Mouse (Mus musculus) retina, postnatal 7 days (tissue): ENCODE measurements around the gene Kif5a.

Source experiments
- DNase-seq: peaks from one replicate; pipeline ENCODE4 v3.0.0-alpha.2; 2012; ENCODE audit warnings: low read depth, low spot score

The Kif5a gene

DNA sequence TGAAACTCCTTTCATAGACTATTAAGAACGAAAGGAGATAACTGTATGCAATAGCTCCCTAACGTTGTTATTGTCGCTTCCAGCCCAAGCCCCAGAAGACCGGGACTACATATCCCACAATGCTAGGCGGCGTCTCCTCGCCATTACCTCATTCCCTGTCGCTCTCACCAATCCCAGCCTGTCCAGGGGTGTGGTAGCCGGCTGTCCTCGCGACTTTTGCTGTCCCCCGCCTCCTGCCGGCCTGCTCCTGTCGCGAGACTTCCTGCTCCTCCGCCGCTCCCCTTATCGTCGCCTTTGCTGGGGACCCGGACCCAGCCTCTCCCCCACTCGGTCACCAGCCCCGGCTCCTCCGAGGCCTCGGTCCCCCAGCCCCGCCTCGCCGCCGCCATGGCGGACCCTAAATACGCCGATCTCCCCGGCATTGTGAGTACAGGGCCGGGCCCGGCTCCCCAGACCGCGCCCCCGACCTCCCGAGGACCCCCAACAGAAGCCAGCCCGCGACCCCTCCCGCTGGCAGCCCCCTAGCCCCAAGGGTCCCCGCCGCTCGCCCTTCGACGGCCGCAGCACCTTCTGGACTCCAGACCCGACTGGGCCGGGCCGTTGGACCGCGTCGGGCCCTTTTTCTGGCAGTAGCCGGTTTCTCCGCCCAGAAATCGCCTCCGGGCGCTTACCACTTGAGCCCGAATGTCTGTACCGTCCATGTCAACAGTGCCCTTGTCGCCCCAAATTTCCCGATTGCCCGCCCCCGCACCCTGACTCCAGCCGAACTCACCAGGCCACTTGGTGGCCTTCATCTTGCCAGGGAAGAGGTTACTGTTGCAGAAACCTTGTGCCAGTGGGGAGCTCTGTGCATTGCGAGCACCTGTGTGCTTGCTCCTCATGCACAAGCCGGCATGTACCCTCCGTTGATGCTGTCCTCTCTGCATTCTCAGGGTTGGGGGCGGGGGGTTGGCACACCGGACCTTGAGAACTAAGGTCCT, 3.3 kb upstream of the Kif5a start, which contains the start of gene Dctn2:
Gene Dctn2, plus strand, starts transcription at position 257 of the 980 bp plus-strand sequence.
- peak; percentile 84 for DNase-seq

DNA sequence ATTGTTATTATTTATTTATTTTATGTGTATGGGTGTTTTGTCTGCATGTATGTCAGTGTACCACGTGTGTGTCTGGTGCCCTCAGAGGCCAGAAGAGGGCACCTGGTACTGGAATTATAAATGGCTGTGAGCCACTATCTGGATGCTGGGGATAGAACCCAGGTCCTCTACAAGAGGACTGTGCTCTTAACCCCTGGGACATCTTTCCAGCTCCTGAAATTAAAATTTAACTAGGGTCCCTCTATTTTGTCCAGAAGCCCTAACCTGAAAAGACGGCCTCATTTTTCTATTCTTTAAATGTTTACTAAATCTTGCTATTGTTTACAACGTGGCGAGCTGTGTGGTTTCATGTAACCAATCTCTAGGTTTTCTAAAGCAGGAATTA, 2.6 kb upstream of the Kif5a start:
- DNase-seq, result no peak

DNA sequence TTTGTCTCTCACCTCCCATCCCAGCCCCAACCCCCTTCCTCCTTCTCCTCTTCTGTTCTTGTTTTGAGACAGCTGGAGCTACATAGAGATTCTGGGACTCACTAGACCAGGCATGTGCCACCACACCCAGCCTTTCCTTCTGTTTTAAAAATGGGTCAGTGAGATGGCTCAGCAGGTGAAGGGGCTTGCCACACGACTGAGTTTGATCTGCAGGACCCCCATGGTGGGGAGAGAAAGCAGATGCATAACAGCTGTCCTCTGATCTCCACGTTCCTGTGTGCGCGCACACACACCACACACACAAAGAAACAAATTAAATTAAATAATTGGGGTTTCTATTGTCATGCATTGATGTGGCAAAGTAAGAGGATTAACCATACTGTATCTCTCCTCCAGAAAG, 1.8 kb upstream of the Kif5a start:
- no peak for DNase-seq

DNA sequence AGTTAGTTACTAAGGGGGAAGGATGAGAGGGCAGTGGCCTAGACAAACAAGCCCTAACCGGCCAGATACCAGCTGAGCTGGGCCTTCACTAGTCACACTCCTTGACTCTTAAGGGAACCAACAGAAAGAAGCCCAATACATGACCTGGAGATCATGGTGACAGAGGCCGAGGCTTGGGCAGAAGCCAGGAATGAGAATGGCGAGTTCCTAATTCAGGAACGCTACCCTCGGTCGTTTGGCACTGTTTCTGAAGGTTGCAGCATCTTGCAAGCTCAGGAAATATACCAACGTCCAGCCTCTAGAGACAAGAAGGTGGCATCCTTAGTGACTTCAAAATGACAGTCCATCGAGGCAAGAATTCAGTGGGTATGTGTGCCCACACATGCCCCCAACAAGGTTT, 1.2 kb upstream of the Kif5a start:
- no peak for DNase-seq

DNA sequence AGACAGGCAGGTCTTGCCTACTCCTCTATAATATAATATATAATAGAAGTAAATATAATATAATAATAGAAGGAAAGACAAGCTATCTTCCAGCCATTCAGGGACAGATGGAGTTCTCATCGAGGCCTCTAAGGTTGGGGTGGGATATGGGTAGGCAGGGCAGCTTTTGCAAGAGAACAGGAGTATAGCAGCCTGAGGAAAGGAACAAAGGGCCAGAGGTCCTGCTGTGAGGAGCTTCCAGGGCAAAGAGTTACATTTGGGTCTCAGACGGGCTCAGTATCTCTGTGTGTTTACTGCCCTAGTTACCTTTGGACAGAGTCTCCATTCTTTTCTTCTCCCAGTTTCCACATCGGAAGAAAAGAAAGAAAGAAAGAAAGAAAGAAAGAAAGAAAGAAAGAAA, 483 bp upstream of the Kif5a start:
- no peak for DNase-seq

DNA sequence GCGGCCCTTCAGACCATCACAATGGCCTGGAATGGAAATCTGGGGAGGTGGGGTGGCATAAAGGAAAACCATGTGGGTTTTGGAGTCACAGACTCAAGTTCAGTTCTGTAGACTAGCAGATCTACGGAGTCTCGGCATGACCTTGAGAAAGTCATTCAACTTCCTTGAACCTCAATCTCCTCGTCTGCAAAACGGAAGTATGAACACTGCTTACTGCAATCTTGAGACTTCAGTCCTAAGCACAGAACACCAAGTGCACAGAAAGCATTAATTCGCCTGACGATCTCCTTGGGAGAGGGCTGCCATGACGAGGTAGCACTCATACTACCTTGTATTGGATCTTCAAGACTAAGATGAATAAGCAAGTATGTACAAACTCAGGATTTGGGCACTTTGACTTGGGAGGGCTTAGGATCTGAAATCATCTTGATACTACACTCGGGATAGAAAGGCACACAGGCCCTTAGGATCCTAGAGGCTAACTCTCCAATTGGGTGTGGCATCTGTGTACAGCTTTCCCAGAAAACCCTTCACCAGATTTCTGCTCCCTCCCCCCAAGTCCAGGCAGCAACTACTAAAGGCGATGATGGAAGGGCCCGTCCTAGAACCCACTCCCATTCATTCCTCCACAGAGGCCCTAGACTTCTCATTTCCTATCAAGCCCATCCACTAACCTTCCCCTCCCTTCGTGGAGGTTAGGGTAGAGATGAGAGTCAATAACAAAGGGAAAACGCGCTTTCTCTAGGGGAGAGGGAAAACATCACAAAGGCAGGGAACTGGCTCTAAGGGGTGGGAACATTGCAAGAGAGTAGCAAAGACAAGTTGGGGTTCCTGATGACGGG, 1.2 kb downstream of the Kif5a start:
- no peak for DNase-seq

DNA sequence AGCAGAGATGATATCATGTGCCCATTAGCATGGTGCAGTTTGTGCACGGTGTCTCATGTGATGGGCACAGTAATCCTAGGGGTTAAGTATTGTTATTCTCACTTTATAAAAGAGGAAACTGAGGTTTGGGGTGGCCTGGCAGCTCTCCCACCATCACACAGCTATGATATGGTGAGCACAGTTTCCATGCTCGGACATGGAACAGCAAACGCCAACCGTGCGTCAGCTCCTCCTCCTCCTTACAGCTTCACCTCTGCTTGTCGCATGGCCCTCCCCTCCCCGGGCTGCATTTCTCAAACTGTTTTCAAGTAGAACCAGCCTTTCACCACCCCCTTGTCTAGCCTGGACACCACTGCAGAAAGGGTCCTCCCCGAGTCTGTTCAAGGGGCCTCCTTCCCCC, 4.7 kb downstream of the Kif5a start:
- DNase-seq, result no peak

DNA sequence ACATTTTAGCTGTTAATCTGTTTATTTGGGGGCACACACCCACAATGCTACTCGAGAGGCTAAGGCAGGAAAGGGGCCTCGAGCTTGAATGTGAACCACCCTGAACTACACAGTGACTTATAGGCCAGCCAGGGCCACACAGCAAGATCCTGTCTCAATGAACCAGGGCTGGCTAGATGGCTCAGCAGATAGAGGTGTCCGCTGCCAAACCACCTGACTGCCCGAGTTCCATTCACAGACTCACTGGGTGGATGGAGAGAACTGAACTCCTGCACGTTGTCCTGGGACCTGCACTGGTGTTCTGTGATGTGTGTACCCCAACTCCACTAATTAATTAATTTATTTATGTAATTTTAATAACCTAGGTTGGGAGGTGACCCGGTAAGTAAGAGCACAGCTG, 5.4 kb downstream of the Kif5a start:
- DNase-seq, result no peak

DNA sequence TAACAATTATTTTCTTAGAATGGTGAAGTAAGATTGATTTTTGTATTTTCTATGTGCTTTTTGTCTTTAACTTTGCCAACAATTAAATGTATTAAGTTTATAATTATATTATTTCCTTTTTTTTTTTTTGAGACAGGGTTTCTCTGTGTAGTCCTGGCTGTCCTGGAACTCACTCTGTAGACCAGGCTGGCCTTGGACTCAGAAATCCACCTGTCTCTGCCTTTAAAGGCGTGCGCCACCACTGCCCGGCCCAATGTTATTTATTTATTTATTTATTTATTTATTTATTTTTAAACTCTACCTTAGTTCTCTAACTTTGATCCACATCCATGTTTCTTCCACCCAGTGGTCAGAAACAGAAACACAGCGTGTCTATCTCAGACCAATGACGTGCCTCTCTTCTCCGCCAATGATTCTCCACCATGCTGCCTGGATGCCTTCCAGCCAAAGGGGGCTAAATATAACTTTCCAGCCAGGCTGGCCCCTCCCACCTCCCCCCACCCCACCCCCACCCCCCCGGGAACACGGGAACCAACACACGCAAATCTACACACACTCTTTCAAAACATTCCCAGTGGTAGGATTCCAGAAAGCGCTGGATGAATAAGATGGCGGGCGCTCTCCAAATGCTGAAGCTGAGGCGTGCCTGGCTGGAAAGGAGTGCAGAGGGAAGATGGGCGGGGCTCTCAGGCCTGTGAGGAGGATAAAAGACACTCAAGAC, 7.4 kb downstream of the Kif5a start:
- DNase-seq, result no peak

DNA sequence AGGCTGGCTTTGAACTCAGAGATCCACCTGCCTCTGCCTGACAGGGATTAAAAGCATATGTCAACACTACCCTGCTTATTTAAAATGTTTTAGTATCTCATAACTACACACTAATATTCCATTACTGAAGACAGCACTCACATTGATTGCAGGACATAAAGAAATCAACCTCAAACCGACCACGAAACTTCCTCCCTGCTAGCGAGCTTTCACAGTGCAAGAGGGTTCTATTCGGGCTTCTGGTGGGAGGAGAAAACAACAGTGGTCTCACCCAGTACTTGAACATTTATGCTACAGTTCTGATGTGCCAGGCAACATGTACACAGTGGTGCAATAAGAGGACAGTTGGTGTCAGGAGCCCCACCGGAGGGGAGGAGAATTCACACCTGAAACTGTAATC, 12.3 kb downstream of the Kif5a start:
- DNase-seq, result no peak

DNA sequence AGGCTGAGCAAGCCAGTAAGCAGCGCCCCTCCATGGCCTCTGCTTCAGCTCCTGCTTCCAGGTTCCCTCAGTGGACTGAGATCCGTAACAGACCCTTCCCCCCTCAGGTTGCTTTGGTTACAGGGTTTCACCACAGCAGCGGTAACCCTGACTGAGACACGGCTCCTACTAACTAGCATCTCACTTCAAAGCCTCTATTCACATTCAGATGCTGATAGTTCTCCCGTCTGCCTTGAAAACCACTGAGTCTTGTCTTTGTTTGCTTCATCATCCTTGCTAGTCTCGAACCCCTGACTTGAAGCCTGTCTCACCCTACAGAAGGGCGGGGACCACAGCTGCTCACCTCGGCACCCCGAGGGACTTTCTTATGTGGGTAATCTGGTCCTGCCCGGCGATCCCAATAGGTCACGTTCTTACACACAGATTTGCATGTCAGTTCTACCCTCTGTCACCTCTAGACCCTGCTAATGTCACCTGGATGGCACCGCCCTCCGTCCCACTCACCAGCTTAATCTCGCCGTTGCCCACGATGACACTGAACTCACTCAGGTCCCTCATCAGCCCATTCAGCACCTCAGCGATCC, 24.8 kb downstream of the Kif5a start:
- no peak for DNase-seq

DNA sequence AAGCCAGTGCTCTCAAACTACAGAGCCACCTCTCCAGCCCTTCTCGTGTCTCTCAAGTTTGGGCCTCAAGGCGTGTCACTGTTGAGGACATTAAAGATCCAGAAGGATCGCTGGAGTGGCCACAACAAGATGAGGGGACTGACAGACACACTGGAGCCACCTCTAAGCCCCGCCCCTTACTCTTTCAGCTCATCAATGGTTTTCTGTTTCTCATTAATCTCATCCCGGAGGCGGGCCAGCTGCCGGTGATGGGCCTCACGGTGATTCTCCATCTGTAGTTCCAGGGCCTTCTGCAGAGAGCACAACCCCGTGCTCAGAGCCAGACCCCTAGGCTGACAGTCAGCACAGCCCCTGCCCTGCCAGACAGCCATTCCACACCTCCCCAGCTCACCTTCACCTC, 26.6 kb downstream of the Kif5a start:
- DNase-seq, result no peak

DNA sequence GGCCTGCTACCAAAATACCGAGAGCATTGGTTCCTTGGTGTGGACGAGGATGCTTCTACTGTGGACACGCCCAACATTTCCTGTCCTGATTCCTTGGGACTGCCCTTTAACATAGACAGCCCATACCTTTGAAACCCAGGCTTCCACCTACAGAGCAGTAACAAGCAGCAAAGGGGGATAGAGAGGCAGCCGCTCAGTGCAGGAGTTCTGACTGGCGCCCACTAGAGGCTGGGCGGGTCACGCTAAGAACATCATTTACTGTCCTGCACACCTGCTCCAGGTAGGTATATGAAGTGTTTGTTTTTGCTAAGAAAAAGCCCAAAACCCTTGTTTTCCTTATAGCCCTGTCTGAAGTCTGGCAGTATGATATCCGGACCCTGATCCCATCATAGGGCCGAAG, 30.0 kb downstream of the Kif5a start:
- DNase-seq, result no peak

DNA sequence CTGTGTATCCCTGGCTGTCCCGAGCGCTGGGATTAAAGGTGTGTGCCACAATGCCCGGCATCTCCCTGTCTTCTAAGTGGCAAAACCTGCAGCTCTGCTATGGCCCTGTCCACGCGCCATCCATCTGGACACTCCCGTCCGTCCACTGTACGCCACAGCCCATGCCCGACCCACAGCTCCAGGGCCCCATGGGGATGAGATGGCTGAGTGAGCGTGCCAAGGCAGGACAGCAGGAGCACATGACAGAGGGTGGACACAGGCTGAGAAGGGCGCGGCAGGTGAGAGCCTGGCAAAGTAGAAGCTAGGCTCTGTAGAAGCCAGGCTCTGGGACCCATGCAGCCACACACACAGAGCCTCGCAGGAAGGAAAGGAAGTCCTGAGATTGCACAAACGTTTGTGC, 31.4 kb downstream of the Kif5a start:
- no peak for DNase-seq

DNA sequence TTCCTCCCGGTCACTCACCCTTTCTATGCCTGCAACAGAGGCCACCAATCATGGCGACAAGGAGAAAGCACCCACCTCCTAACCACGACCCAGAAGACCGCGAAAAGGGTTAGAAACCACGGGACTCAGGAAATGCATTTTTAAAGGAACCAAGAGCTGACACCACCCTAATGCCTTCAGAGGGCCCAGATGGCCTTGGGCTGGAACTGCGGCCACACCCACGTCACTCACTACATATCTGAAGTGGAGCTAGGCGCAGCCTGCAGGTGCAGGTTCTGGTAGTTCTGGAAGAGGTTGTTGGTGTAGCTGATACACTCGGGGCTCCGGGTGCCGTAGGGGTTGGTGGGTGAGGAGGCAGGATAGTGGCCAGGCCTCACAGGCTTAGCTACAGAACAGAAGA, 32.5 kb downstream of the Kif5a start:
- no peak for DNase-seq

DNA sequence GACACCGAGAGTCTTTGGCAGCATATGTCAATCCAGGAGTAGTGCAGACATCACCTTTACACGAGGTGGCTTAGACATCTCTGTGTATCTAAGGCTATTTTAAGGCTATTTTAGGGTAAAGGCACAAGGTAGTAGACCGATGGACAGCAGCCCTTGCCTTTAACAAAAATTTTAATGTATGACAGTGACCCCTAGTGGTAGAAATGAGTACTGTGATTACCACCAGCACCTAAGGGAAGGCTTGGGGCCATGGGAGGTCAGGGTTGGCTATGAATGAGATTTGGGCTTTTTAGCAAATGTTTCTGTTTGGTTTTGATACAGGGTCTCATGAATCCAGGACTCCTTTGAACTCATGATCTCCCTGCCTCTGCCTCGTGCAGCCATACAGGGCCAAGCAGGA, 34.3 kb downstream of the Kif5a start:
- peak; percentile 53 for DNase-seq

DNA sequence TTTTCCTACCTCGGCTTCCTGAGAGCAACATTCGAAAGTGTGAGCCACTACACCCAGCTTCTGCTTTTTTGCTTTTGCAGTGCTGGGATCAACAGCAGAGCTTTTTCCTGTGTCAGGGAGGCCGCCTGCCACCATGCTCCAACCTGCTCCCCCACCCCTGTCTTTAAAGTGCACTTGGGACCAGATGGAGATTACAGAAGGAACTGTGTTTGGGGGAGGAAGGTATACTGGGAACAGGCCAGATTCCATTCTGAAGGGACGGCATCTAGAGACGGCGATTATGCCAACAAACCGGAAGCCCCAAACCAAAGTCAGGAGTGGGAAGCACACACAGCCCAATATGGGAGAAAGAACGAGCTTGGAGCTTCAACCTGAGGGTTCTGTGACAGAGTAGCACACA, 36.0 kb downstream of the Kif5a start:
- no peak for DNase-seq

DNA sequence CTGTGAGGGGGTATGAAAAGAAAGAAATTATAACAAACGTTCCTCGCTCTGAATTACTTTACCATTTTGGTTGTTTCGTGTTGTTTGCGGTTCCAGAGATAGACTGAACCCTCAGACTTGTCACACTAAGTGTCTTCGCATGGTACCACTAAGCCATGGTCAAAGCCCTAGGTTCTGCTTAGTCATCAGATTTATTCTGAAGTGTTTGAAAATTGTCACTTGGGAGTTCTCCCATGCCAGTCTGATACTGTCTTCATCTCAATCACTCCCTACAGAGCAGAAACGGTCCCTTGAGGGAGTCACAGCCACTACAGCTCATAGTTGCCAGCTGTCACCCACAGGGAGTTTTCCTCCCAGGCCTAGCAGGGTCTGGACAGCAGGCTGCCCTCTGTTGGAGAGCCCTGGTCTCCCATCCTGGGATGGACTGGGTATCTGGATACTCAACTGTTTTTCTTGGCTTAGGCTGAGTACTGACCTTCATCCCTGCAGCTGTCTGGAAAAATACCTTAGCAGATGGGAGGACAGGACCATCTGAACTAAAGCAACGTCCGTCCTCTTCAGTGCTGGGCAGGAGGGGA, 36.7 kb downstream of the Kif5a start:
- DNase-seq, result no peak

DNA sequence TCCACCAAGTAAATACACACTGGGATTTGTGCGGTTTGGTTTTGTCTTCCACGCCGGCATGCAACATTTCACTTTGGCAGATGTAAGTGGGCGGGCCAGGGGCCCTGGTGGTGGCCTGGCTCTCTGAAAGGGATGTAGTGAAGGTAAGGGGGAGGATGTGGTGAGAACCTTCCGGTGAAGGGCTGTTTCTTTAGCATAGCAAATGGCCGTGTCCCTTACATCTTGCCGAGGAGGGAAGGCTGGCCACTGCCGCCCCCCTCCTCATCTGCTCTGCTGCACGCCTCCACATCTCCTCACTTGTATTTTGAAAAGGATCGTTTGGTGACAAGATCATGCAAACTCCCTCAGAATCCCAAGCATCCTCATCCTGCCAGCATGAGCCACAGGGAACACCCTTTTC, 37.4 kb downstream of the Kif5a start:
- no peak for DNase-seq

DNA sequence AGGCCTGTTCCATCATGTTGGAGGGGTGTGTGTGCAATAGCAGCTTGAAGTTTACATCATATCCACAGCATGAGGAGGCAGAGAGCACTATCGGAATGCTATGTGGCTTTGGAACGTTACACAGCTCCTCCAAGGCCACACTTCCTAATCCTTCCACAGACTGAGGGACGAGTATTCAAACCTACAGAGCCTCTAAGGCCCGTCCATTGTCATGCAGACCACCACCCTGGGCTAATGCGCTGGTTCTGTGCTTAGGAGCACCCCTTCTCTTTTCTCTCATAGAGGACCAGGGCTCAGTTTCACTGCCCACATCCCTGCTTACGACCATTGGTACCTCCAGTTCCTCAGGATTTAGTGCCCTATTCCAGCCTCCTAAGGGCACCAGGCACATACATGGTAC, 37.9 kb downstream of the Kif5a start:
- no peak for DNase-seq

DNA sequence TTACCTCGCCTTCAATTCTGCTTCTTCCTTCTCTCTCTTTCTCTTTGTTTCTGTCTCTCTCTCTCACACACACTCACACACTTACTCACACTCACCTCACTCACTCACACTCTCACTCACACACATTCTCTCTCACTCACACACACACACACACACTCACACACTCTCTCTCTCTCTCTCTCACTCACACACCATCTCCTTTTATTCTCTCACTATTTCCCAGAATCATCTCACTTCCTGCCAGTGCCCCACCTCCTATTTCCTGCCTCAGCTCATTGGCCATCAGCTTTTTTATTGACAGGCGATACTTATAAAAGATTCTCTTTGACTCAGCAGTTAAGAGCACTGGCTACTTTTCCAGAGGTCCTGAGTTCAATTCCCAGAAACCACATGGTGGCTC, 44.8 kb downstream of the Kif5a start:
- DNase-seq, result no peak
